Mouse (Mus musculus) left cerebral cortex, adult 2 months (tissue): ENCODE measurements at regions not wholly inside any gene's neighbourhood (a gene's known extent, or its start where the extent isn't known, plus 50 kb on each side); places are given as distances from the start of the nearest gene placed in this dataset.

Experiments used
- DNase-seq, 2 experiments: peaks; one replicate each; pipeline ENCODE4 v3.0.0; 2021 to 2022; ENCODE audit warnings: low spot score in 2 of 2, mixed read lengths in 1 of 2; ENCODE audit errors: extremely low spot score in 1 of 2
- H3K27ac ChIP-seq: fragments of 200-600 bp; 2 replicates; pipeline ENCODE4 v1.8.1; 2022
- H3K4me3 ChIP-seq: fragments of 200-600 bp; 2 replicates; pipeline ENCODE4 v1.8.1; 2022
- CTCF ChIP-seq: fragments of 200-600 bp; IDR thresholded peaks from 2 replicates; pipeline ENCODE4 v1.8.1; 2022; ENCODE audit warnings: antibody characterized with exemption, mild to moderate bottlenecking, moderate library complexity
- intact Hi-C: fragments of 180-260 bp; cut with DNase I; formaldehyde crosslinking; loops from one replicate; pipeline ENCODE4 v1.15.1; 2025

DNA sequence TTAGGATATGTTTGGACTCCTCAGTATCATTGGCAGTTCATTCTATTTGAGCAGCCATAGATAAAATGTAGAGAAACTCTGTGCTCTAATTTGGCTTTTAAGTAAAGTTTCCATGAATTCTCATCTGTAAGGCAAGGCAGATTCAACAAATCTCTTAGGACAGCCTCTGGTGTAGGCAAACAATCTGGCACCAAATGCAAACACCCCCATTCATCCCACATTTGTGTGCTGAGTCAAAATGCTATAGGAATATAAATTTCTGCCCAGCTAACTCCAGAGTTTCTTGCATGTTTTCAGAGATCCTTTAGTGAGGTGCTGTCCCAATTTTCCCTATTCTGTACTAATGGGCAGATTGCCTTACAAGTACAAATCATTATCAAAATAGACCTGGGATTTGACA is 695.7 kb upstream of the Kif18a start:
- no peak for TF ChIP-seq CTCF
- no peak overlapping the region for H3K27ac ChIP-seq
- peak in 1 of 2 experiments; percentile 17 for DNase-seq
- no peak overlapping the region for H3K4me3 ChIP-seq
- intact Hi-C loops, result loop anchor here (2.0 to 5.0 kb wide), 2 partner anchors 297 to 1094 kb away; no protein-coding TSS in a partner anchor

GRCm38 (mm10) chr2:108593555-108593954 is 687.0 kb upstream of the Kif18a start:
- Histone ChIP-seq H3K4me3 (no peak overlapping the region), H3K27ac (no peak overlapping the region)
- no peak for DNase-seq
- intact Hi-C loops, result no loop called here
- no peak for TF ChIP-seq CTCF

DNA sequence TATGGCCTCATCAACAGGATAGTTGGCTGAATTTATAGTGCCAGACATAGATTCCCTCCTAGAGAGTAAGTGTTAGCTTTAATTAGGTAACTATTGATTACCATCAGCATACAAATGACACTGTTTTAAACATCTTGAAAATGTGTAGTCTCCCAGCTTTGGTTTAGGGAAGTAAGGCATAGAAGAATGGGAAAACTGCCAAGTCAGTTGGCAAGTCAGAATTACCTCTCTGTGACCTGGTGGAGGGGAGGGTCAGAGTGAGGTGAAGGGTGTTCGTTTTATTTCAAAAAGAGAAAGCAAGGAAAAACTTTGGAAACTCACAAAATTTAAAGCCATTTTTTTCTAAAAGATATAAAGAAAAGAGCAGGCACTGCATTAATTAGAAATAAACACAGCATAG is 680.2 kb upstream of the Kif18a start:
- H3K27ac ChIP-seq, result no peak overlapping the region
- intact Hi-C loops, result no loop called here
- no peak overlapping the region for H3K4me3 ChIP-seq
- DNase-seq, result no peak
- no peak for TF ChIP-seq CTCF

- Histone ChIP-seq H3K27ac (no peak overlapping the region), H3K4me3 (no peak overlapping the region)
- no peak for DNase-seq
- TF ChIP-seq CTCF, result no peak
- intact Hi-C loops, result no loop called here
These were observed 661.0 kb upstream of the Kif18a start for GRCm38 (mm10) chr2:108619580-108619979.

DNA sequence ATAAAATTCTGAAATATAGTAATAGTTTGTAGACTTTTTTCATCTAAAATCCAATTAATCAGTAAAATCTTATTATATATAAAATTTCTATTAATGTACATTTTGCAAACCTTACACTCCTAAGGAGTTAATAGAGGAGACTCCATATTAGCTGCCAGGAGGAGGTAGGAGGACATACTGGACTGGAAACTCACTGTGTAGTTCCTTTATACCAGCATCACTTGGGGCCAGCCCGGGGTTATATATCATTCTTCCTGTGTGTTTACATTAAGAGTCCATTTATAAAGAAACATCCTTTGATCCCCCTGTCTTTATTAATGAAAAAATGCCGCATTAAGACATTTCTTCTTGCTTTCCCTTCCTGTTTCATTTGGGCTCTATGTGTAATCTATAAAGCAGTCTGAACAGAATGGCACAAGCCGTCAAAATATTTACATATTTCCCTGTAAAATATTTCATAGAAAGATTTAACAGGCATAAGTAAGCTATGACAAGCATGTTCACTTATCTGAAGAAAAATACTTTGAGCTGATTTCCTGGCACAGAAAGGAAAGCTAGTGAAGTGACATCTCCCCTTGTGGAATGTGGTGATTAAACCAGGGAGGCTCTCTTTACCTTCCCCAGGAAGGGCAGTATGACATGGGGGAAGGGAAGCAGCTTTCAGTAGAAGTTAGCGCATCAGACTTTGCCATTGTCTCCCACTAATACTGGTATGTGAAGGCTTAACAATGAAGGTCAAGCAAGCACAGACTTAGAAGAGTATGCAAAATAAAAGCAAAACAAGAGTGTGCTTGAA is 658.0 kb upstream of the Kif18a start:
- Histone ChIP-seq H3K4me3 (no peak overlapping the region), H3K27ac (no peak overlapping the region)
- no peak for DNase-seq
- intact Hi-C loops, result no loop called here
- TF ChIP-seq CTCF, result no peak

- no peak for DNase-seq
- no peak overlapping the region for H3K27ac ChIP-seq
- no peak overlapping the region for H3K4me3 ChIP-seq
- TF ChIP-seq CTCF, result no peak
- intact Hi-C loops, result no loop called here
These were observed 644.9 kb upstream of the Kif18a start for GRCm38 (mm10) chr2:108635644-108636043.

- Histone ChIP-seq H3K27ac (no peak overlapping the region), H3K4me3 (no peak overlapping the region)
- intact Hi-C loops, result no loop called here
- TF ChIP-seq CTCF, result no peak
- DNase-seq, result no peak
These were observed 619.7 kb upstream of the Kif18a start for GRCm38 (mm10) chr2:108660697-108661388.

DNA sequence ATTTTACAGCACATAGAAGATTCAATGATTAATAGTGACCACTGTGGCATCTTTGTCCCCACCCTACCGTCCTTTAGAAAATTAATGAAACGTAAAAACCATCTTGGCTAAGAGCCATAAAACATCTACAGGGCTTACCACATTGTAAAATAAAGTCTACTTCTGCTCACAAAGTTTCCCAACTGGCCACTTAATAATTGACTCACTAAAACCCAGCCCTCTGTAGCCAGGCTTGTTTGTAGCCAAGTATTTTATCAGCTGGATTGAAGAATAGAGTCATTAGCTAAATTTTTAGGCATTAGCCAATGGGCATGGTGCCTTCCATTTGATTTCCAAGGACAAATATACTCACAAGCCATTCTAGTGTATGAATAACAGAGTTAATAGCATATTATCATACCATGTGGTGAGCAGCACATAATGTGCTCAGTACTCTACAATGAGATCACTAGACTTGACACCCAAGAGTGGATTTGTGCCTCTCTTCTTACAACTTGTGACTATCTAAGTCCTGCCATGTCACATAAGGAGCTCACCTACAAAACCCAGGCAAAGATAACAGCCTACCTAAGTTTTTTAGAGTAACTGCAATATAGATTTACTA is 602.7 kb upstream of the Kif18a start:
- no peak for DNase-seq
- no peak for TF ChIP-seq CTCF
- Histone ChIP-seq H3K27ac (no peak overlapping the region), H3K4me3 (no peak overlapping the region)
- intact Hi-C loops, result no loop called here

GRCm38 (mm10) chr2:108681574-108681973 is 599.0 kb upstream of the Kif18a start:
- H3K27ac ChIP-seq, result no peak overlapping the region
- H3K4me3 ChIP-seq, result no peak overlapping the region
- intact Hi-C loops, result no loop called here
- TF ChIP-seq CTCF, result no peak
- no peak for DNase-seq

GRCm38 (mm10) chr2:108686019-108686743 is 594.4 kb upstream of the Kif18a start:
- Histone ChIP-seq H3K4me3 (no peak overlapping the region), H3K27ac (no peak overlapping the region)
- no peak for DNase-seq
- intact Hi-C loops, result no loop called here
- no peak for TF ChIP-seq CTCF

GRCm38 (mm10) chr2:108690091-108690490 is 590.4 kb upstream of the Kif18a start:
- peak; percentile 38 to 69 for DNase-seq
- Histone ChIP-seq H3K27ac (no peak overlapping the region), H3K4me3 (no peak overlapping the region)
- intact Hi-C loops, result loop anchor here (2.0 kb wide), 1 partner anchor 1005 kb away; no protein-coding TSS in a partner anchor
- peak; percentile 74 for TF ChIP-seq CTCF
